Mouse (Mus musculus) heart, postnatal 0 days (tissue): ENCODE measurements around the gene 4930442H23Rik.

ENCODE experiments used
- CTCF ChIP-seq: IDR thresholded peaks from 2 replicates; pipeline ENCODE4 v1.5.1; 2016; ENCODE audit warnings: antibody characterized with exemption, control low read depth, low read depth
- EP300 ChIP-seq: IDR thresholded peaks from 2 replicates; pipeline ENCODE4 v1.6.1; 2016; ENCODE audit warnings: antibody characterized with exemption, low read depth

DNA sequence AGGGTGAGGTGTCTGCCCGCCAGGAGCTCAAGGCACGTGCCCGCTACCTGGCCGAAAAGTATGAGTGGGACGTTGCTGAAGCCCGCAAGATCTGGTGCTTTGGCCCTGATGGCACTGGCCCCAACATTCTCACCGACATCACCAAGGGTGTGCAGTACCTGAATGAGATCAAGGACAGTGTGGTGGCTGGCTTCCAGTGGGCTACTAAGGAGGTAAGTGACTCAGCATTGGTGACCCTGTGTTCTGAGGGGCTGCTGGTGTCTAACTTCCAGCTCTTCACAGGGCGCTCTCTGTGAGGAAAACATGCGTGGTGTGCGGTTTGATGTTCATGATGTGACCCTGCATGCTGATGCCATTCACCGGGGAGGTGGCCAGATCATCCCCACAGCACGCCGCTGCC, 2.7 kb downstream of the 4930442H23Rik start:
- no peak for TF ChIP-seq EP300
- no peak for TF ChIP-seq CTCF
